Mouse (Mus musculus): ENCODE results near the gene Nectin4.

Gene Nectin4

GRCm38 (mm10) chr1:171411492-171411941 is 41.6 kb downstream of the Nectin4 start:
- in situ Hi-C loops (cut with MboI), result no loop called here

GRCm38 (mm10) chr1:171412001-171412441 is 42.1 kb downstream of the Nectin4 start:
- in situ Hi-C loops (cut with MboI), result no loop called here

- in situ Hi-C loops (cut with MboI), result no loop called here
Observed at GRCm38 (mm10) chr1:171412446-171412845, 42.5 kb downstream of the Nectin4 start.

- in situ Hi-C loops (cut with MboI), result no loop called here
Observed at GRCm38 (mm10) chr1:171413608-171414007, 43.7 kb downstream of the Nectin4 start.

- in situ Hi-C loops (cut with MboI), result no loop called here
Observed at GRCm38 (mm10) chr1:171418660-171419059, 48.8 kb downstream of the Nectin4 start, which contains the start of gene Tstd1. Tstd1 (plus strand) TSS chr1:171418872.

GRCm38 (mm10) chr1:171419291-171419882 is 49.5 kb downstream of the Nectin4 start:
- in situ Hi-C loops (cut with MboI), result no loop called here

GRCm38 (mm10) chr1:171419905-171420304 is 50.0 kb downstream of the Nectin4 start:
- in situ Hi-C loops (cut with MboI), result no loop called here

GRCm38 (mm10) chr1:171422504-171423095 is 52.7 kb downstream of the Nectin4 start:
- in situ Hi-C loops (cut with MboI), result no loop called here

GRCm38 (mm10) chr1:171424638-171425037 is 54.7 kb downstream of the Nectin4 start:
- in situ Hi-C loops (cut with MboI), result no loop called here

GRCm38 (mm10) chr1:171425126-171425525 is 55.2 kb downstream of the Nectin4 start:
- in situ Hi-C loops (cut with MboI), result no loop called here

- in situ Hi-C loops (cut with MboI), result no loop called here
Observed at GRCm38 (mm10) chr1:171432158-171432557, 62.3 kb downstream of the Nectin4 start.

GRCm38 (mm10) chr1:171435288-171435814 is 65.5 kb downstream of the Nectin4 start:
- in situ Hi-C loops (cut with MboI), result no loop called here

GRCm38 (mm10) chr1:171435974-171436373 is 66.1 kb downstream of the Nectin4 start:
- in situ Hi-C loops (cut with MboI), result no loop called here

GRCm38 (mm10) chr1:171437264-171438013 is 67.5 kb downstream of the Nectin4 start, which contains the start of gene F11r:
F11r (plus strand) TSS chr1:171437535.
- in situ Hi-C loops (cut with MboI), result no loop called here
